Mouse (Mus musculus) liver, adult 2 months (tissue): ENCODE data around the gene Numb.

ENCODE experiments used
- CTCF ChIP-seq: fragments of 200-500 bp; IDR thresholded peaks from 2 replicates; pipeline ENCODE4 v1.5.1; 2011; ENCODE audit warnings: low read depth, low read length, control low read depth
- POLR2A ChIP-seq: fragments of 200-500 bp; IDR thresholded peaks from 2 replicates; pipeline ENCODE4 v1.6.1; 2011; ENCODE audit warnings: low read length, control low read depth; ENCODE audit not compliant: insufficient read depth; ENCODE audit errors: extremely low read depth

- TF ChIP-seq POLR2A (no peak), CTCF (no peak)
These were observed 30.5 kb downstream of the Numb start for GRCm38 (mm10) chr12:83891278-83891677.
